Mouse (Mus musculus): Measurements from ENCODE around the gene Samd4.

Samd4 gene

GRCm38 (mm10) chr14:46882431-46883067, at the start of gene Samd4:
Gene Samd4 (plus strand): TSS chr14:46882854.
- DNase-seq, result peak; percentile 87 to 93

- no peak for DNase-seq
Observed at GRCm38 (mm10) chr14:46839326-46839725, 43.3 kb upstream of the Samd4 start.

- DNase-seq, result no peak
Observed at GRCm38 (mm10) chr14:46845706-46846105, 36.9 kb upstream of the Samd4 start.

GRCm38 (mm10) chr14:46848063-46848590, 34.5 kb upstream of the Samd4 start:
- DNase-seq, result no peak

GRCm38 (mm10) chr14:46848736-46849135, 33.9 kb upstream of the Samd4 start:
- no peak for DNase-seq

GRCm38 (mm10) chr14:46849769-46850168, 32.9 kb upstream of the Samd4 start:
- no peak for DNase-seq

GRCm38 (mm10) chr14:46853677-46854076, 29.0 kb upstream of the Samd4 start:
- DNase-seq, result no peak

- DNase-seq, result no peak
Observed at GRCm38 (mm10) chr14:46862922-46863321, 19.7 kb upstream of the Samd4 start.

- peak; percentile 70 to 80 for DNase-seq
Observed at GRCm38 (mm10) chr14:46880935-46881334, 1.7 kb upstream of the Samd4 start.

- peak in 1 of 2 experiments; percentile 39 for DNase-seq
Observed at GRCm38 (mm10) chr14:46881581-46882430, 848 bp upstream of the Samd4 start.

GRCm38 (mm10) chr14:46883068-46883870, 615 bp downstream of the Samd4 start:
- peak; percentile 51 to 65 for DNase-seq

- DNase-seq, result peak; percentile 20 to 60
Observed at GRCm38 (mm10) chr14:46883871-46884441, 1.3 kb downstream of the Samd4 start.

- peak; percentile 57 to 71 for DNase-seq
Observed at GRCm38 (mm10) chr14:46884701-46885428, 2.2 kb downstream of the Samd4 start.

GRCm38 (mm10) chr14:46885429-46885755, 2.7 kb downstream of the Samd4 start:
- DNase-seq, result no peak

GRCm38 (mm10) chr14:46885891-46886301, 3.2 kb downstream of the Samd4 start:
- DNase-seq, result peak; percentile 9 to 46

GRCm38 (mm10) chr14:46889096-46889495, 6.4 kb downstream of the Samd4 start:
- DNase-seq, result no peak

GRCm38 (mm10) chr14:46893961-46894360, 11.3 kb downstream of the Samd4 start:
- DNase-seq, result no peak

GRCm38 (mm10) chr14:46897953-46898352, 15.3 kb downstream of the Samd4 start:
- no peak for DNase-seq

- DNase-seq, result no peak
Observed at GRCm38 (mm10) chr14:46898626-46899025, 16.0 kb downstream of the Samd4 start.

- DNase-seq, result no peak
Observed at GRCm38 (mm10) chr14:46902498-46903087, 19.9 kb downstream of the Samd4 start.

GRCm38 (mm10) chr14:46904276-46904675, 21.6 kb downstream of the Samd4 start:
- DNase-seq, result no peak

- no peak for DNase-seq
Observed at GRCm38 (mm10) chr14:46908858-46909257, 26.2 kb downstream of the Samd4 start.

Measured in kidney, postnatal 25 days (tissue).